Mouse (Mus musculus) limb, embryonic 14.5 days (tissue): ENCODE data around the gene Ipmk. TPM values are rescaled to one million over a fixed set of nuclear protein-coding genes. Genes with fewer than 3 reads are reported as not detected.

ENCODE experiments used
- ATAC-seq: fragments of 200-750 bp; cut with Nextera tagmentation; 2 replicates; pipeline ENCODE4 v1.8.0; 2017; ENCODE audit warnings: low read depth, moderate number of reproducible peaks, moderate TSS enrichment; ENCODE audit not compliant: low FRiP score
- DNase-seq: peaks from one replicate; pipeline ENCODE4 v3.0.0-alpha.2; 2015; ENCODE audit warnings: low spot score
- H3K27ac ChIP-seq: fragments of 300-500 bp; sonication (generic); replicated peaks from 2 replicates; pipeline ENCODE4 v1.5.1; 2014; ENCODE audit warnings: low read depth, mild to moderate bottlenecking, low read length, moderate library complexity, mixed read lengths
- H3K27me3 ChIP-seq: fragments of 300-500 bp; sonication (generic); 2 replicates; pipeline ENCODE4 v1.6.1; 2014; ENCODE audit warnings: low read length, mixed read lengths; ENCODE audit not compliant: control insufficient read depth, insufficient read depth
- H3K36me3 ChIP-seq: fragments of 300-500 bp; sonication (generic); 2 replicates; pipeline ENCODE4 v1.6.1; 2014; ENCODE audit warnings: mild to moderate bottlenecking, low read length, moderate library complexity, mixed read lengths; ENCODE audit not compliant: control insufficient read depth, insufficient read depth
- H3K4me1 ChIP-seq: fragments of 300-500 bp; sonication (generic); 2 replicates; pipeline ENCODE4 v1.6.1; 2014; ENCODE audit warnings: antibody characterized with exemption, low read length, mixed read lengths; ENCODE audit not compliant: control insufficient read depth, insufficient read depth
- H3K4me2 ChIP-seq: fragments of 300-500 bp; sonication (generic); replicated peaks from 2 replicates; pipeline ENCODE4 v1.6.1; 2014; ENCODE audit warnings: low read depth, mild to moderate bottlenecking, low read length, moderate library complexity; ENCODE audit not compliant: severe bottlenecking
- H3K4me3 ChIP-seq: fragments of 300-500 bp; sonication (generic); replicated peaks from 2 replicates; pipeline ENCODE4 v1.5.1; 2014; ENCODE audit warnings: low read length
- H3K9ac ChIP-seq: fragments of 300-500 bp; sonication (generic); 2 replicates; pipeline ENCODE4 v1.6.1; 2014; ENCODE audit warnings: mild to moderate bottlenecking, low read depth, low read length, moderate library complexity; ENCODE audit not compliant: severe bottlenecking
- H3K9me3 ChIP-seq: fragments of 300-500 bp; sonication (generic); 2 replicates; pipeline ENCODE4 v1.6.1; 2016; ENCODE audit warnings: low read length; ENCODE audit not compliant: control insufficient read depth
- POLR2A ChIP-seq: fragments of 200-500 bp; IDR thresholded peaks from 2 replicates; pipeline ENCODE4 v1.8.0; 2012; ENCODE audit warnings: inconsistent platforms, mild to moderate bottlenecking, moderate library complexity, borderline replicate concordance; ENCODE audit not compliant: insufficient read depth, insufficient read length; ENCODE audit errors: extremely low read depth
- WGBS: fragments of 180-500 bp; shearing (Covaris S2); extraction: QIAGEN DNeasy Blood & Tissue Kit; methylation state at CpG from one replicate; pipeline ENCODE4 v1.1.7; 2014; 5-methylcytosine and 5-hydroxymethylcytosine counted together
- polyA plus RNA-seq, 2 experiments: library from polyadenylated mRNA; depleted of rRNA in 1 of 2; stranded (reverse) in 1 of 2; unstranded in 1 of 2; fragments of >200 nt; fragmentation: Nextera tagmentation in 1 of 2; extraction: Ambion mirVana in 1 of 2; gene quantifications; 2 replicates each; pipeline versions ENCODE4 v1.2.1 to v1.2.3; 2012 to 2014

Ipmk gene
- polyA plus RNA-seq, 2 experiments = 8.8 to 11.9 TPM

DNA sequence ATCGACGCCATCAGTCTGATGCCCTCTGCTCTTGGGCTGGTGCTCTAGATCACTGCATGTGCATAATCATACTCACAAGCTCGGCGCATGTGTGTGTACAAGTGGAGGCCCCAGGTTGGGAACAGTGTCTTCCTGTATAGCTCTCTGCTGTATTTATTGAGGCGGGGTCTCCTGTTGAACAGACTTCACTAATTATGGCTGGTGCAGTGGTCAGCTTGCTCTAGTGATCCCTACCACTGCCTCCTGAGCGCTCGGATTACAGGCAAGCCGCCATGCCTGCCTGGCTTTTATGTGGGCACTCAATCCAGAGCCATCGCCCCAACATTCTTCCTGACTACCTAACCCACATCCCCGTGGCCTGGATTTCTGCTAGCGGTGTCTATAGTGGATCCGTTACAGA, 17.5 kb upstream of the Ipmk start:
- H3K4me2 ChIP-seq = no peak overlapping the region
- no peaks in the 10 kb centered on the region for H3K9me3 ChIP-seq
- no peak overlapping the region for H3K27ac ChIP-seq
- H3K27me3 ChIP-seq = no peaks in the 10 kb centered on the region
- TF ChIP-seq POLR2A = no peak
- H3K4me3 ChIP-seq = no peak overlapping the region
- peaks cover 28% of the 10 kb centered on the region for H3K36me3 ChIP-seq
- H3K4me1 ChIP-seq = no peaks in the 10 kb centered on the region
- ATAC-seq (no peak), DNase-seq (no peak)
- no peak overlapping the region for H3K9ac ChIP-seq
- WGBS = 92% methylated on average over 12 of the region's 12 CpGs

DNA sequence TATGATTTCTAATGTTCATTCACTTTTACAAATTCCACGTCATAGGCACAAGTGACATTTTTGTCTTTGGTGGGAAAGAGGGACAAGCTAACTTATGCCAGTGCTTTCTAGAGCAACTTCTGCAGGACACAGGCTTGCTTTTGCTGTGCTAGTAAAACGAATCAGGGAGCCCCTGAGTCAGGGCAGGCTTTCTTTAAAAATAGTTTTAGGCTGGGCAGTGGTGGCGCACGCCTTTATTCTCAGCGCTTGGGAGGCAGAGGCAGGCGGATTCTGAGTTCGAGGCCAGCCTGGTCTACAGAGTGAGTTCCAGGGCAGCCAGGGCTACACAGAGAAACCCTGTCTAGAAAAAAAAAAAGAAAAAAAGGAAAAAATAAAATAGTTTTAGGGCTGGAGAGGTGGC, 15.7 kb upstream of the Ipmk start:
- ATAC-seq (no peak), DNase-seq (no peak)
- TF ChIP-seq POLR2A = no peak
- H3K4me2 ChIP-seq = no peak overlapping the region
- no peak overlapping the region for H3K4me3 ChIP-seq
- no peak overlapping the region for H3K27ac ChIP-seq
- WGBS = 92% methylated on average over 7 of the region's 7 CpGs
- H3K9ac ChIP-seq = no peak overlapping the region
- no peaks in the 10 kb centered on the region for H3K4me1 ChIP-seq
- H3K27me3 ChIP-seq = no peaks in the 10 kb centered on the region
- H3K9me3 ChIP-seq = no peaks in the 10 kb centered on the region
- peaks cover 41% of the 10 kb centered on the region for H3K36me3 ChIP-seq

- H3K9me3 ChIP-seq = no peaks in the 10 kb centered on the region
- ATAC-seq (no peak), DNase-seq (no peak)
- H3K4me1 ChIP-seq = no peaks in the 10 kb centered on the region
- TF ChIP-seq POLR2A = no peak
- no peak overlapping the region for H3K4me2 ChIP-seq
- no peaks in the 10 kb centered on the region for H3K27me3 ChIP-seq
- peaks cover 41% of the 10 kb centered on the region for H3K36me3 ChIP-seq
- 85% methylated on average over 4 of the region's 4 CpGs for WGBS
- H3K27ac ChIP-seq = no peak overlapping the region
- no peak overlapping the region for H3K9ac ChIP-seq
- no peak overlapping the region for H3K4me3 ChIP-seq
Measured at GRCm38 (mm10) chr10:71332376-71332775, 15.2 kb upstream of the Ipmk start.

- no peak for TF ChIP-seq POLR2A
- Histone ChIP-seq H3K4me3 (no peak overlapping the region), H3K9me3 (no peaks in the 10 kb centered on the region), H3K4me1 (no peaks in the 10 kb centered on the region), H3K27ac (no peak overlapping the region), H3K27me3 (no peaks in the 10 kb centered on the region), H3K9ac (no peak overlapping the region), H3K36me3 (peaks cover 41% of the 10 kb centered on the region), H3K4me2 (no peak overlapping the region)
- 93% methylated on average over 9 of the region's 9 CpGs for WGBS
- ATAC-seq = no peak
- DNase-seq = no peak
Measured at GRCm38 (mm10) chr10:71332859-71333258, 14.7 kb upstream of the Ipmk start.

- no peak for DNase-seq
- no peak overlapping the region for H3K4me2 ChIP-seq
- H3K9ac ChIP-seq = no peak overlapping the region
- no peaks in the 10 kb centered on the region for H3K27me3 ChIP-seq
- 68% methylated on average over 2 of the region's 2 CpGs for WGBS
- no peak overlapping the region for H3K4me3 ChIP-seq
- TF ChIP-seq POLR2A = no peak
- ATAC-seq = no peak
- no peaks in the 10 kb centered on the region for H3K9me3 ChIP-seq
- H3K36me3 ChIP-seq = peaks cover 29% of the 10 kb centered on the region
- H3K4me1 ChIP-seq = peaks cover 16% of the 10 kb centered on the region
- no peak overlapping the region for H3K27ac ChIP-seq
Measured at GRCm38 (mm10) chr10:71337733-71338132, 9.8 kb upstream of the Ipmk start.

GRCm38 (mm10) chr10:71338156-71338905, 9.2 kb upstream of the Ipmk start:
- H3K4me2 ChIP-seq = no peak overlapping the region
- TF ChIP-seq POLR2A = no peak
- H3K4me3 ChIP-seq = no peak overlapping the region
- H3K9me3 ChIP-seq = no peaks in the 10 kb centered on the region
- peaks cover 16% of the 10 kb centered on the region for H3K4me1 ChIP-seq
- no peak for DNase-seq
- H3K27ac ChIP-seq = no peak overlapping the region
- no peak for ATAC-seq
- H3K27me3 ChIP-seq = no peaks in the 10 kb centered on the region
- H3K36me3 ChIP-seq = peaks cover 26% of the 10 kb centered on the region
- H3K9ac ChIP-seq = no peak overlapping the region
- WGBS = 42% methylated on average over 8 of the region's 8 CpGs
